Mouse (Mus musculus) urinary bladder, adult 18-20 months (tissue): ENCODE measurements around the gene Ttc9b.
"Not testable (repeated sequence)": the region's sequence is repeated elsewhere in the genome, so short reads cannot be mapped to it uniquely, and the experiment has no call there.

Experiments
- DNase-seq, 2 experiments: peaks; one replicate each; pipeline ENCODE4 v3.0.0; 2022; ENCODE audit warnings: low spot score in 2 of 2, mixed read lengths in 2 of 2

Gene Ttc9b

GRCm38 (mm10) chr7:27635094-27635493, 18.6 kb upstream of the Ttc9b start:
- not testable (repeated sequence) for DNase-seq

GRCm38 (mm10) chr7:27644471-27644870, 9.2 kb upstream of the Ttc9b start:
- DNase-seq, result no peak

DNA sequence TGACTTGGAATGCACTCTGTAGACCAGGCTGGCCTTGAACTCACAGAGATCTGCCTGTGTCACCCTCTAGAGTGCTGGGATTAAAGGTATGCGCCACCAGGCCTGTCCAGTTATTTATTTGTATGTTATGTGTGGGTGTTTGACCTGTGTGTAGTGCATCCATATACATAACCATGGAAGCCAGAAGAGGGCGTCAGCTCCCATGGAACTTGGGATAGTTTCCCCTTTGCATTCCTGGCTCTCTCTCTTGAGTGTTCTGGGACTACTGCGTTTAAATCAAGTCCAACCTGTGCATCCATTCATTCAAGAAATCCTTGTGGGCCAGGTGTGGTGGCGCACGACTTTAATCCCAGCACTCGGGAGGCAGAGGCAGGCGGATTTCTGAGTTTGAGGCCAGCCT, 7.2 kb upstream of the Ttc9b start:
- no peak for DNase-seq

DNA sequence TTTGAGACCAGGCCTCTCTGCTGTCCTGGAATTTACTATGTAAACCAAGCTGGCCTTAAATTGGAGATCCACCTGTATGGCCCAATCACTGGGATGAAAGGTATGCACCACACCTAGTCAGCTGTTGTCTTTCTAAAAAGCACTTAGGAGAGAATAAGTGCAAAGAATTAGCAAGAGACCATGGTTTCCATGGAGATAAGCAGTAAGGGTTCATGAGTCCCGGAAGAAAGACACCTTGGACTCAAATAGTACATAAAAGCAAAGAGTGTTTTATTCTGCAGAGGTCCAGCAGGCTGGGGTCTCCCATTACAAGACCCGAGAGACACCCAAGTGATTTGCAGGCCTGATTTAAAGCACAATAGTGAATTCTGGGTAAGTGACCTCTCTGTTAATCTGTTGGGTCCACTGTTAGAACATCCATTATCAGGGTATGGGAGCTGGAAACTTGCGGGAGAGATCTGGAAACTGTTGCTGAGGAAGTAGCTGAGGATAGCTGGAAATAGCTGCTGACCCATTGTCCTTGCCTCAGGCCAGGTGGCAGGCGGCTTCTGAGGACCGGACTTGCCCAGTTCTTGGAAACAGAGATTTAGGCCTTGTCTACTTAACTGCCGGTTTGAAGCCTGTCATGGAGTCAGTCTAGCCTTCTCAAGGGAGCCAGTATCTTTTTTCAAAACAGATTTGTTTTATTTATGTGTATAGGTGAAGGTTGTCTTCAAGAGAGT, 6.3 kb upstream of the Ttc9b start:
- no peak for DNase-seq

DNA sequence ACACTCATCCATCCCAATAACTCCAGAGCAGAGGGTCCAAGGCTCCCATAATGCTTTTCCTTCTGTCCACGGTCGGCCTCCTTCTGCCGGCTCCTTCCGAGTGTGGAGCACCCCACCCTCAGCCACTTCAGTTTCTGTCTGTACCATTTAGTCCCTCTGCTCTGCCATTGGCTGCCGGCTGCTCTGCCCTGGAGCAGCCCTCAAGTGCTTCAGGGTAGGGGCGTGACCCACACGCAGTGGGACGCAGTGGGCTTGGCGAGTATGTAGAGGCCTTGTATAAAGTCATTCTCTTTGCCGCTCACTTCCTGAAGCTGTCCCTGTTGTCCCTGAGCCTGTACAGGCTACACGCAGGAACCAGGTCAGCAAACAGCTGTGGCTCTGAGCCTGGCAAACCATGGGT, 4.0 kb upstream of the Ttc9b start:
- DNase-seq, result no peak

GRCm38 (mm10) chr7:27650949-27651348, 2.8 kb upstream of the Ttc9b start:
- peak; percentile 30 to 40 for DNase-seq

- peak in 1 of 2 experiments; percentile 16 for DNase-seq
Observed at GRCm38 (mm10) chr7:27654607-27655276, 1.0 kb downstream of the Ttc9b start.

- no peak for DNase-seq
Observed at GRCm38 (mm10) chr7:27655545-27655944, 1.8 kb downstream of the Ttc9b start.

DNA sequence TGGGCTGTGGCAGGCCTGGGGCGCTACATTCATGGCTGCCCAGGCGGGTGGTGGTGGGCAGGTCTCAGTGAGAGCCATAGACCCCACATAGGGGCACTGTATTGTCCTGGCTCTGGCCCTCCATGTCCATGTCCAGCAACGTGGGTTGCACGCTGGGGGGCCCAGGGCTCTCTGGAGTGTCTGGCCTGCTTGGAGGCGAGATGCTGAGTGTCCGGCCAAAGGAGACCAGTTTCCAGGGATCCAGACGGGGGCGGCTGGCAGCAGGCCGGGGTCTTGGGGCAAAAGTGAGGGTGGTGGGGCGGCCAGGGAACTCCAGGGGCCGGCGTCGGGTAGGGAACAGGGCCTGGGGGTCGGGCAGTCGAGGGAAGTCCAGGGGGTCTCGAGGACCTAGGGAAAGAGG, 2.9 kb downstream of the Ttc9b start:
- no peak for DNase-seq

DNA sequence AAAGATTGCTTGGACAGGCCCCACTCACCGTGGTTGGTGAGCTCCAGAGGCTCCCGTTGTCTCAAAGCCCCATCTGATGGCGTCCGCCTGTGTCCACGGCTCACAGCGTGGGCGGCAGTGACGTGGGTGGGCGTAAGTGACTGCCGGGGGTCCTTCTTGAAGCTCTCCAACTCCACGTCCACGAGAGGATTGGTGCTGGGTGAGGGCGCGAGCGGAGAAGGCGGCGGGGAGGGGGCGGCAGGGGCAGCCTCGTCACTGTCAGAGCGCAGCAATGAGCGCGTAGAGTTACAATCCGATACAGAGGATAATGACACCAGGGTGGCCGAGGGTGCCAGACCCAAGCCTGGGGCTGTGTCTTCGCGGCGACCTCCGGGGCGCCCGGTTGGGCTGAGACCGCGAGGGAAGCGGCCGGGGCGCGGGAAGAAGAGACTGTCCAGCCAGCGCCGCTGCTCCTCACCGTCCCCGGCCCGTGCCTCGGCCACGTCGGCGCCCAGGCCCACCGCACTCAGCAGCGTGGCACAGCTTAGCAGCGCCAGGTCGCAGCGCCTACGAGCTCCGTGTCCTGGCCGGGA, 4.2 kb downstream of the Ttc9b start:
- DNase-seq, result no peak

- DNase-seq, result no peak
Observed at GRCm38 (mm10) chr7:27658712-27659663, 5.3 kb downstream of the Ttc9b start.

DNA sequence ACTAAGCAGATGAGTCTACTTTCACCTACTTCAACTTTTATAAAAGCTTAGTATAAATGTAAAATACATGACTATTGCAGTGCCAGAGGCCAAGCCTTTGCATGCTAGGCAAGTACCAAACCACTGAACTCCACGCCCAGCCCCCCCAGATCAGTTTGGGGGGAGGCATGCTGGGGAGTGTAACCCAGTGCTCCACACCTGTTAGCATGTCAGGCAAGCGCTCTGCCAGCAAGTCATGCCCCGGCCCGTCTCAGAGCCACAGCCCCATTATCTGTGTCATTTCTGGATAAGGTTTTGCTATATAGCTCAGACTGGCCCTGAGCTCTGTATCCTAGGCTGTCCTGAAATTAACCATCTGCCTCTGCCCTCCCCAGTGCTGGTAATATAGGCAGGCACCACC, 8.3 kb downstream of the Ttc9b start:
- DNase-seq, result no peak

GRCm38 (mm10) chr7:27673064-27673574, 19.4 kb downstream of the Ttc9b start:
- DNase-seq, result no peak

GRCm38 (mm10) chr7:27673575-27674131, 19.9 kb downstream of the Ttc9b start:
- peak in 1 of 2 experiments; percentile 12 for DNase-seq

DNA sequence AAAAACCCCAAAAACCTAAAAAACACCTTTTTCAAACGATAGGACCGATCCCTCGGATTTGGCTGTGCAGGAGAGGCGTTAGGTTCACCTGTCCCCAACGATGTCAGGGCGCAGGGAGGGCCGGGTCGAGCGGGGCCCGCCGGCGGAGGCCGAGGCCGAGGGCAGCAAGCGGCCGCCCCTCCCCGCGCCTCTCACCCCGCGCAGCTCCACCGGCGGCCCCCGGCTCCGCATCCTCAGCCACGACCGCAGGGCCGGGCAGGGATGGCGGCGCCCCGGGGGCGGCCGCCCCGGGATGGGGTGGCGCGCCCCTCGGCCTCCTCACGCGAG, 20.4 kb downstream of the Ttc9b start:
- no peak for DNase-seq

DNA sequence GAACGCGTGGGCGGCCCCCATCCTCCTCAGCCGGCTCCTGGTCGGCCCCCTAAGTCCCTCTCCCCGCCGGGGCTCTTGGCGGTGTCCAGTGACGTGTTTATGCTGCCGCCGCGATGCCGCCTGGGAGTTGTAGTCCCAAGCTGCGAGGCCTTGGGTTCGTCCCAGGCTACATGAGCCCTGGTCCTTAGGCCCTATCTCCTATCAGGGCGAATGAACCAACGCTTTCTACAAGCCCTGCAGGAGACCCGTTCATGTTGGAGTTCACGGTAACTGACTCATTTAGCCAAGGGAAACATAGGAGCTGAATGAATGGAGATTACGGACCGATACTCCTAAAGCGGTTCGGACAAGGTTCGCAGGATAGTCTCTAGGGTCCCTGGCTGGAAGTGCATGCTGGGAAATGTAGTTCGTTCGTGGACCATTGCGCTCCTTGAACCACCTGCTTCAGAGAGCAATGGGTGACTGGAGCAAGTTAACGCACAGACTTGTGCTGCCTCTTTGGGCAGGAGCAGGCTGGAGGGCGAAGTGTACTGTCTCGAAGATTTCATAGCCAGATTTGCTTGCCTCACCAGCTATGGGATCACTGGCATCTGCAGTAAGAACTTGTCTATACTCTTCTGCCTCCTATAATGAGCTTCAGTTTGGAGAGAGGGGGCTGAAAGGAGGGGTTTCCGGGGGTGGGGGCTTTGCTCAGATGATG, 21.0 kb downstream of the Ttc9b start, which contains the start of gene Map3k10:
Gene Map3k10 (minus strand): TSS at position 77 of the 700 bp plus-strand sequence.
- DNase-seq, result peak; percentile 86 to 93

DNA sequence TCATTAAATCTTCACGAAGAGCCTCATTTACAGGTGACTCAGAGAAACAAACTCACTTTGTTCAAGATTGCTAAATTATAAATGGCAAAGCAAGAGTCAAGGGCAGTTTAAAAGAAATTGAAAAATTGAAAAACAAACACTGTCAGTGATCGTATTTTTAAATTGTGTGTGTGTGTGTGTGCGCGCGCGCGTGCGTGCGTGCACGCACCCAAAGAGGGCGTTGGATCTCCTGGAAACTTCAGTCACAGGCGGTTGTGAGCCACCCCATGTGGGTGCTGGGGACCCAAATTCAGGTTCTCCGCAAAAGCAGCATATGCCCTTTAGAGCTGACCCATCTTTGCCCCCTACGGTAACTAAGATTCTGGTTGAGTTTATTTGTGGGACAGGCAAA, 21.5 kb downstream of the Ttc9b start:
- DNase-seq, result no peak

GRCm38 (mm10) chr7:27683218-27683617, 29.5 kb downstream of the Ttc9b start:
- DNase-seq, result no peak

DNA sequence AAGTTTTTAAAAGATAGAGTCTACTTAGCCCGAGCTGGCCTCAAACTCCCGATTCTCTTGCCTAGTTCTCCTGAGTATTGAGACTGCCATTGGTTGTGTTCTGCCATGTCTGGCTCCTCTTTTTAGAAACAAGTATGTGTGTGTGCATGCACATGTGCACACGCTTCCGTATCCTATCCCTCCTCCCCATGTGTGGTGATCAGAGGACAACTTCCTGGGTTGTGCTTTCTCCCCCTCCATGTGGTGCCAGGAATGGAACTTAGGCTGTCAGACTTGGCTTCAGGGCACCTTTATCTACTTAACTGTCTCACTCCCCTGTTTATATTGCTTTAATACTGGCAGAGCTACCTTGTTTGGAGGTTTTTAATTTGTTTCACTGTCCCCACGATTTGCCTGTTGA, 31.5 kb downstream of the Ttc9b start:
- no peak for DNase-seq

GRCm38 (mm10) chr7:27685681-27686080, 32.0 kb downstream of the Ttc9b start:
- DNase-seq, result no peak

- DNase-seq, result no peak
Observed at GRCm38 (mm10) chr7:27687043-27687442, 33.3 kb downstream of the Ttc9b start.
